Mouse (Mus musculus) liver, embryonic 18 days (tissue): ENCODE results near the gene Nfatc4. TPM values are rescaled to one million over a fixed set of nuclear protein-coding genes. Genes with fewer than 3 reads are reported as not detected.

Source experiments
- polyA plus RNA-seq: library from polyadenylated mRNA; depleted of rRNA; stranded (reverse); fragments of >200 nt; gene quantifications from 2 replicates; pipeline ENCODE4 v1.2.3, GENCODE M21; 2012; rRNA removed

Nfatc4 gene
- polyA plus RNA-seq: 0.96 and 1.2 TPM in 2 replicates

DNA sequence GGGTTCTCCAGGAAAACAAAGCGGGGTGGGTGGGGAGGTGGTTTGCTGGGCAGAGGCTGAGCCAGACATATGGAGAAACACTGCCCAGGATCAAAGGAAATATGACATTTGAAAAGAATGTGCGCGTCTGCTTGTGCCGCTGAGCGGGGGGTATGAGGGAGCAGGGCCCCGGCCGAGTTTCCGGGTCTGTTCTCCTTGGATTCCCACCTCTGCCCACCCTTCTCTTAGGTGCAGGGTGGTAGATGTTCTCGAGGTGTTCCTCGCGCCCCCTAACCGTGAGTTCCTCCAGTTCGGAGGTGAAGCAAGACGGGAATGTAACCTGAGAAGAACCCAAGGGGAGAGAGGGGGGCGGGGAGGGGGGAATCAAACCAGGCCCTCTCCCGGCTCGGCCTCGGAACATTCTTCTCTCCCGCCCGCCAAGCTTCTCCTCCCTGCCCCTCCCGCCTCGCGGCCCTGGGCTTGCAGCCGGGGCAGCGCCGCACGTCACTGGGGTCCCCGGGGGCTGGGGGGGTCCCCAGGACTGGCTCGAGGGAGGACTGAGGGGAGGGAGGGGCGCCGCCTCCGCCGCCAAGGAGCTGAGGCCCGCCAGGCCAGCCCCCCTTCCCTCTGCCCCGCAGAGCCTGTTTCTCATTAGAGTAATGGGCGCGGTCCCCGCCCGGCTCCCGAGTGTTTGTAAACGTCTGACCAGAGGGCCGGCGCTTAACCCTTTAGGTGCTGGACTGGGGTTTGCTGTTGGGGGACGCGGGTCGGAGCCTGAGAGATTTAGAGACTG, at the start of gene Nfatc4:
TSS of gene Nfatc4 (plus strand) at position 154 of the 772 bp plus-strand sequence.

GRCm38 (mm10) chr14:55783958-55784235, 39.0 kb upstream of the Nfatc4 start, which contains the start of gene Adcy4:
Gene Adcy4, minus strand, starts transcription at chr14:55784095.

DNA sequence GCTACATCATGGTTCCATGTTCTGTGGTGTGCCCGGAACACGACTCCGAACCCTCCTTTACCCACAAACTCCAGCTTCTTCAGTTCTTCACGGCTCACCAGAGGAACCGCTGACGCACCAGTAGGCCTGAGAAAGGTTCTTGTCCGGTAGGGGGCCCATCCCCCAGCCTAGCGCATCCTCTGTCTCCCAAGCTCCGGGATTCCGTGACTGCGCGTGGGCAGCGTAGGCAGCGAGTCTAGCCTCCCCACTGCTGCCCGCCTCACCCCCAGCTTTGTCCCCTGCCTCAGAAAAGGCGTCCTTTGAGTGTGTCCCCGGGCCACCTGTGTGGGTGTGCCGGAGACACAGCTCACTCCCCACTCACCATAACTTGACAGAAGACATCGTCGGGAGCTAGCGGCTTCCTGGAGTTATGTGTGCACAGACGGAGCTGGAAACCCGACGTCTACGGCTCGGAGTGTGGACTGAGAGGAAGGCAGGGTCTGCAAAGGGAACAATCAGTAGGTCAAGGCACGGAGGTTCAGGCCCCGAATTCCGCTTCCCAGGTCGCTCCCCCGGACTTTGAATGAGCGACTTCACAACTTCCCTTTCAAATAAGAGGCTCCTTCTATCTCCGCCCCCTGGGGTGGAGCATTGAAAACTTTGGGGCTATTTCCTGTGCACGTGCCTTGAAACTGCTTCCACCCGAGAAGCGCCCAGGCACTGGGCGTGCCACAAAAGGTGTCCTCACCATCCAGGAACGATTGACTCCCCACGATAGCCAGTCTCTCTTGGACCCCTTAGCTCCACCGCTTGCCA, 34.5 kb upstream of the Nfatc4 start, which contains the start of gene Ripk3:
TSS of gene Ripk3 (minus strand) at position 610 of the 795 bp plus-strand sequence.

DNA sequence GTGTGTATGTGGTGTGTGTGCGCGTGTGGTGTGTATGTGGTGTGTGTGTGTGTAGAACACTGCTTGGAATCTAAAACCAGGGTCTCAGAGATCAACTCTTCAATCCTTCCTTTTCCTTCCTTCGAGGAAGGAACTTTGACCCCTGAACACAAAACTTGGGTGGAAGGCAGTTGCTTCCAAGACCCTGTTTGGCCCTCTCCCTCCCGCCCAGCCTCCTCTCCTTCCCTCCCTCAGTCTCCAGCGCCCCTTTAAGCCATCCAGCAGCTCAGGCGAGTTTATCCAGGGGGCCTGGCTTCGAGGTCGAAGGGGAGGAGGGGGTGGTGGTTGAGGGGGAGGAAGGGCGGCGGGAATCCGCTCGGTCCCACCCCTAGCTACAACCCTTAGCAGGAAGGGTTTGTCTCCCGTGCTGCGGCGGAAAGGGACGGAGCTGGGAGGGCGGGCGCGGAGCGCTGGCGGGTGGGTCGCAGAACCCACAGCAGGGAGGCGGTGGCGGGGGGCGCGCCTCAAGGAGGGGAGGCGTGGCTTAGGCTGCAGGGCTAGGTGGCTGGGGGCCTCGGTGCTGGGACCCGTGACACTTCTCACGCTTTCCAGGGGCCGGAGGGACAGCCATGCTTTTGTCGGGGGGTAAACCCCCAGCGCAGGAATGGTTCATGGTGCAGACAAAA, 30.8 kb downstream of the Nfatc4 start, which contains the start of gene Nynrin:
TSS of gene Nynrin (plus strand) at position 390 of the 665 bp plus-strand sequence.

Other genes starting within 250 kb of the Nfatc4 start
- gene Fitm1, start 247.5 kb upstream of the Nfatc4 start, polyA plus RNA-seq: 0.30 and 1.00 TPM in 2 replicates
- gene Psme1, start 245.0 kb upstream of the Nfatc4 start, polyA plus RNA-seq: 89.0 and 93.6 TPM in 2 replicates
- gene Emc9, start 237.8 kb upstream of the Nfatc4 start, polyA plus RNA-seq: 14.9 and 16.0 TPM in 2 replicates
- gene Psme2, start 232.0 kb upstream of the Nfatc4 start, polyA plus RNA-seq: 87.0 and 89.9 TPM in 2 replicates
- gene Rnf31, start 231.4 kb upstream of the Nfatc4 start, polyA plus RNA-seq: 7.7 and 9.1 TPM in 2 replicates
- 38.3 and 44.8 TPM in 2 replicates for gene Irf9, start 219.6 kb upstream of the Nfatc4 start, polyA plus RNA-seq
- gene Rec8, start 205.1 kb upstream of the Nfatc4 start, polyA plus RNA-seq: 2.3 and 4.0 TPM in 2 replicates
- gene Ipo4, start 187.2 kb upstream of the Nfatc4 start, polyA plus RNA-seq: 21.5 and 30.6 TPM in 2 replicates
- gene Gm49378, start 185.2 kb upstream of the Nfatc4 start, polyA plus RNA-seq: 1.5 TPM in 2 replicates
- gene Tm9sf1, start 179.3 kb upstream of the Nfatc4 start, polyA plus RNA-seq: 27.6 and 31.3 TPM in 2 replicates
- 0.37 and 0.43 TPM in 2 replicates for gene Tssk4, start 173.0 kb upstream of the Nfatc4 start, polyA plus RNA-seq
- 12.1 and 12.3 TPM in 2 replicates for gene Mdp1, start 162.6 kb upstream of the Nfatc4 start, polyA plus RNA-seq
- 13.9 and 15.5 TPM in 2 replicates for gene Gmpr2, start 151.2 kb upstream of the Nfatc4 start, polyA plus RNA-seq
- 132 and 150 TPM in 2 replicates for gene Nedd8, start 151.0 kb upstream of the Nfatc4 start, polyA plus RNA-seq
- 10.4 and 12.1 TPM in 2 replicates for gene Tinf2, start 141.3 kb upstream of the Nfatc4 start, polyA plus RNA-seq
- gene Tgm1, start 109.2 kb upstream of the Nfatc4 start, polyA plus RNA-seq: 9.0 and 11.1 TPM in 2 replicates
- 22.7 and 23.3 TPM in 2 replicates for gene Rabggta, start 100.9 kb upstream of the Nfatc4 start, polyA plus RNA-seq
- 48.3 and 54.5 TPM in 2 replicates for gene Dhrs1, start 77.5 kb upstream of the Nfatc4 start, polyA plus RNA-seq
- gene Nop9, start 77.5 kb upstream of the Nfatc4 start, polyA plus RNA-seq: 10.4 and 10.6 TPM in 2 replicates
- gene Cideb, start 64.7 kb upstream of the Nfatc4 start, polyA plus RNA-seq: 155 and 165 TPM in 2 replicates
- gene Ltb4r2, start 61.7 kb upstream of the Nfatc4 start, polyA plus RNA-seq: 0.85 and 1.1 TPM in 2 replicates
- gene Ltb4r1, start 57.2 kb upstream of the Nfatc4 start, polyA plus RNA-seq: 10.9 and 15.1 TPM in 2 replicates
- 1.8 and 2.3 TPM in 2 replicates for gene Adcy4, start 39.0 kb upstream of the Nfatc4 start, polyA plus RNA-seq
- 8.7 and 9.9 TPM in 2 replicates for gene Ripk3, start 34.3 kb upstream of the Nfatc4 start, polyA plus RNA-seq
- 1.2 and 1.3 TPM in 2 replicates for gene Nynrin, start 30.9 kb downstream of the Nfatc4 start, polyA plus RNA-seq
- 0.25 and 0.39 TPM in 2 replicates for gene Cbln3, start 61.2 kb downstream of the Nfatc4 start, polyA plus RNA-seq
- gene Khnyn, start 61.8 kb downstream of the Nfatc4 start, polyA plus RNA-seq: 12.7 and 14.5 TPM in 2 replicates
- gene Sdr39u1, start 77.1 kb downstream of the Nfatc4 start, polyA plus RNA-seq: 14.9 and 16.8 TPM in 2 replicates
- 0.65 and 0.70 TPM in 2 replicates for gene Cma1, start 121.5 kb downstream of the Nfatc4 start, polyA plus RNA-seq
- not detected in 2 replicates for gene Cma2, start 127.8 kb downstream of the Nfatc4 start, polyA plus RNA-seq
- 0.02 and 0.08 TPM in 2 replicates for gene Mcpt1, start 194.8 kb downstream of the Nfatc4 start, polyA plus RNA-seq
- gene Mcpt9, start 207.4 kb downstream of the Nfatc4 start, polyA plus RNA-seq: not detected in 2 replicates
- gene Mcpt2, start 218.9 kb downstream of the Nfatc4 start, polyA plus RNA-seq: 0.16 and 0.21 TPM in 2 replicates
- gene Mcpt4, start 239.2 kb downstream of the Nfatc4 start, polyA plus RNA-seq: 0.03 and 0.10 TPM in 2 replicates